Mouse (Mus musculus) heart, embryonic 11.5 days (tissue): ENCODE measurements around the gene Cacna1g. TPM values are rescaled to one million over a fixed set of nuclear protein-coding genes. Genes with fewer than 3 reads are reported as not detected.

Experiments
- ATAC-seq: fragments of 200-750 bp; cut with Nextera tagmentation; replicated peaks from 2 replicates; pipeline ENCODE4 v1.8.0; 2017; ENCODE audit warnings: moderate library complexity; ENCODE audit not compliant: insufficient number of reproducible peaks, low FRiP score, low TSS enrichment
- H3K27ac ChIP-seq: fragments of 300-500 bp; sonication (generic); 2 replicates; pipeline ENCODE4 v1.5.1; 2014; ENCODE audit warnings: mild to moderate bottlenecking, low read depth, low read length
- H3K27me3 ChIP-seq: fragments of 300-500 bp; sonication (generic); 2 replicates; pipeline ENCODE4 v1.6.1; 2014; ENCODE audit warnings: mild to moderate bottlenecking, low read length, mixed read lengths; ENCODE audit not compliant: control insufficient read depth, insufficient read depth
- H3K36me3 ChIP-seq: fragments of 300-500 bp; sonication (generic); 2 replicates; pipeline ENCODE4 v1.6.1; 2014; ENCODE audit warnings: mild to moderate bottlenecking, low read length, moderate library complexity, mixed read lengths; ENCODE audit not compliant: control insufficient read depth, insufficient read depth
- H3K4me1 ChIP-seq: fragments of 300-500 bp; sonication (generic); 2 replicates; pipeline ENCODE4 v1.6.1; 2014; ENCODE audit warnings: low read length; ENCODE audit not compliant: control insufficient read depth, insufficient read depth
- H3K4me2 ChIP-seq: fragments of 300-500 bp; sonication (generic); 2 replicates; pipeline ENCODE4 v1.6.1; 2014; ENCODE audit warnings: mild to moderate bottlenecking, moderate library complexity
- H3K4me3 ChIP-seq: fragments of 300-500 bp; sonication (generic); 2 replicates; pipeline ENCODE4 v1.5.1; 2014; ENCODE audit warnings: low read depth, low read length
- H3K9ac ChIP-seq: fragments of 300-500 bp; sonication (generic); 2 replicates; pipeline ENCODE4 v1.6.1; 2014; ENCODE audit warnings: mild to moderate bottlenecking, low read depth, low read length, moderate library complexity
- H3K9me3 ChIP-seq: fragments of 300-500 bp; sonication (generic); replicated peaks from 2 replicates; pipeline ENCODE4 v1.6.1; 2016; ENCODE audit warnings: low read length; ENCODE audit not compliant: control insufficient read depth
- WGBS: fragments of 180-500 bp; shearing (Covaris S2); extraction: QIAGEN DNeasy Blood & Tissue Kit; methylation state at CpG from one replicate; pipeline ENCODE4 v1.1.7; 2014; ENCODE audit not compliant: insufficient replicate concordance; 5-methylcytosine and 5-hydroxymethylcytosine counted together
- polyA plus RNA-seq: library from polyadenylated mRNA; unstranded; fragments of >200 nt; fragmentation: Nextera tagmentation; extraction: Ambion mirVana; gene quantifications from 2 replicates; pipeline ENCODE4 v1.2.1, GENCODE M21; 2014

Cacna1g gene
- polyA plus RNA-seq, 1 experiment from 2014 or later, result 4.3 TPM

DNA sequence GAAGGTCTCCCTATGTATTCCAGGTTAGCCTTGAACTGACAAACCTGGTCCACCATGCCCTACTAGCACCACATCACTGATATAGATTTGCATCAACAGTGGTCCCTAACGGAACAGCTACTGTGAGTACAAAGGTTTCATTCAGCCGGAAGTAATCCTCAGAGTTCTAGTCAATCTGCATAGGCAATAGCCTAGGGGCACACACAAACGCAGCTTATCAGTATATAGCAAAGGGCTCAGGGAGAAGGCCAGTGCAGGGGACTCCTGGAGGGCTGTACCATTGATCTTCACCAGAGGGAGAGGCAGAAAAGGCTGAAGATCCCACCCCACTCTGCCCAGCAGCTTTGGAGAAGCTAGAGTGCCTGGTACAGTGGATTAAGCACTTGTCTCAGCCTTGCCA is 27.0 kb downstream of the Cacna1g start:
- Histone ChIP-seq H3K36me3 (no peaks in the 10 kb centered on the region), H3K27ac (no peak overlapping the region), H3K9me3 (no peaks in the 10 kb centered on the region), H3K4me3 (no peak overlapping the region), H3K4me2 (no peak overlapping the region), H3K4me1 (peaks cover 24% of the 10 kb centered on the region), H3K9ac (no peak overlapping the region), H3K27me3 (peaks cover 3% of the 10 kb centered on the region)
- ATAC-seq, result no peak
- WGBS, result 32% methylated on average over 3 of the region's 3 CpGs

DNA sequence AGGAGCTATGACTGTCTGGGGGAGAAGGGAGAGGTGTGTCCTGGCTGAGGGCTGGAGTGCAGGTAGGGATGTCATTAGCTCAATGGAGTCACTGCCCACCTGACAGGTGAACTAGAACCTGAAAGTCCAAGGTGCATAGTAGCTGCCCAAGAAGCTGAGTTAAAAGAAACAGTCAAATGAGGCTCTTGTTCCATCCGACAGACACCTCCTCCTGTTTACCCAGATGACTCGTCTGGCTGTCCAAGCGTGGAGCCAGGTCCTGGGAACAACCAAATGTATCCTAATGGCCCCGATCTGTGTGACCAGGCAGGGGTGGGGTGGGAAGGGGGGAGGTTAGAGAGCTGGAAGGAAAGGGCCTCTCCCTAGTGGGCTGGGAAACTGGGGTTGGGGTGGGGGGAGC is 28.7 kb downstream of the Cacna1g start:
- H3K9me3 ChIP-seq, result no peaks in the 10 kb centered on the region
- H3K9ac ChIP-seq, result no peak overlapping the region
- H3K4me3 ChIP-seq, result no peak overlapping the region
- peaks cover 3% of the 10 kb centered on the region for H3K27me3 ChIP-seq
- peaks cover 22% of the 10 kb centered on the region for H3K4me1 ChIP-seq
- no peak overlapping the region for H3K27ac ChIP-seq
- no peaks in the 10 kb centered on the region for H3K36me3 ChIP-seq
- no peak for ATAC-seq
- 39% methylated on average over 4 of the region's 4 CpGs for WGBS
- H3K4me2 ChIP-seq, result no peak overlapping the region

DNA sequence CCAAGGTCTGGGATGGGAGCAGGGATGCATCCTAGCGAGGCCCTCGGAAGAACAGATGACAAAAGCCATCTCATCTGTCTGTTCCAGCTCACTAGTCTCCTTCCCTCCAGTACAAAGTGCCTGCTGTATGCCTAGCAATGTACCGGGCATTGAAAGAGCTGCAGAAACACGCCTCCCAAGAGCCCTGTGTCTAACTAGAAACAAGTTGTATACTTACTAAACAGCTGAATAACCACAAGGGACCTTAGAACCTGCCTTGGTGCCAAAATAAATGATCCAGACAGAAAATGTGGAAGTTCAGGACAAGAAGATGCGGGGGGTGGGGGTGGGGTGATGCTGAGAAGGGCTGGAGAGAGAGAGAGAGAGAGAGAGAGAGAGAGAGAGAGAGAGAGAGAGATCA is 29.2 kb downstream of the Cacna1g start:
- no peak overlapping the region for H3K4me2 ChIP-seq
- WGBS, result 64% methylated on average over 5 of the region's 5 CpGs
- no peak overlapping the region for H3K9ac ChIP-seq
- H3K27me3 ChIP-seq, result peaks cover 3% of the 10 kb centered on the region
- H3K4me3 ChIP-seq, result no peak overlapping the region
- H3K9me3 ChIP-seq, result no peaks in the 10 kb centered on the region
- H3K27ac ChIP-seq, result no peak overlapping the region
- H3K4me1 ChIP-seq, result peaks cover 17% of the 10 kb centered on the region
- ATAC-seq, result no peak
- no peaks in the 10 kb centered on the region for H3K36me3 ChIP-seq

DNA sequence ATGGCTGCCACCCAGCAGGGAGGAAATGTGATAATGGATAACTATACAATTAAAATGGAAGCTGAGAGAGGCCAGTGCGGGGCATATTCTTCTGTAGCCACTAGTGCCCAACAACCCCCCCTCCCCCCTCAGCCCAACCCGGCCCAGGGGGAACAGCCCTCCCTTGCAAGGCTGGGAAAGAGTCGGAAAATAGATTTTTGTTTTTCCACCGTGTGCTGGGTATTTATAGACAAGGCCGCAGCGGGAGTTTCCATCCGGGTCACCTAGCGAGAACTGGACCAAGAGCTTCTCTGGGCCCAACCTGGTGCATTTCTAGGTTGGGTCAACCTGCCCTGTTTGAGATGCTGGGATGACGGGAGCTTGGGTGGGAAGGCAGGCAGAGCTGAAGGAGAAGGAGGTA is 32.2 kb downstream of the Cacna1g start:
- Histone ChIP-seq H3K36me3 (no peaks in the 10 kb centered on the region), H3K27ac (peak overlapping the region; percentile 4; the same call in 1 of the 2 replicates), H3K27me3 (peaks cover 6% of the 10 kb centered on the region), H3K9me3 (no peaks in the 10 kb centered on the region), H3K4me2 (no peak overlapping the region), H3K4me3 (no peak overlapping the region), H3K4me1 (peaks cover 13% of the 10 kb centered on the region), H3K9ac (no peak overlapping the region)
- no peak for ATAC-seq
- WGBS, result 54% methylated on average over 9 of the region's 9 CpGs

DNA sequence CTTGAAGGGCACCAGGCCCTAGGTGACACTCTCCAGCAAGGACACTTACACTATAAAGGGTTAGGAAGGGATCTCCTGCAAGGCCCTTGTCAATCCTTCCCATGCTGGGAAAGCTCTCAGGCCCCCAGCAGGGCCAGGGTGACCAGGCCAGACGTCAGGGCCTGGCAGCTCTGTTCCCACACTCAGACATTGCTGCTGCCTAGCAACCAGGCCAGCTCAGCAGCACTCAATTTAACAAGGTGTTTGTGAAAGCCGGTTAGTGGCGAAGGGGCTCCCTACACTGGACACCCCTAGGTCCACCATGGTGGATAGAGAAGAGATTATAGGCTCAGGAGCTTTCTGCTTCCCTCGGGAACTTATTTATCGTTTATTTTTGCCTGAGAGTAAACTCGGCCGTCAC is 32.9 kb downstream of the Cacna1g start:
- Histone ChIP-seq H3K27ac (peak overlapping the region; percentile 4; the same call in 1 of the 2 replicates), H3K27me3 (peaks cover 6% of the 10 kb centered on the region), H3K4me3 (no peak overlapping the region), H3K4me1 (peaks cover 13% of the 10 kb centered on the region), H3K4me2 (no peak overlapping the region), H3K36me3 (no peaks in the 10 kb centered on the region), H3K9me3 (no peaks in the 10 kb centered on the region), H3K9ac (no peak overlapping the region)
- no peak for ATAC-seq
- WGBS, result 36% methylated on average over 7 of the region's 7 CpGs

DNA sequence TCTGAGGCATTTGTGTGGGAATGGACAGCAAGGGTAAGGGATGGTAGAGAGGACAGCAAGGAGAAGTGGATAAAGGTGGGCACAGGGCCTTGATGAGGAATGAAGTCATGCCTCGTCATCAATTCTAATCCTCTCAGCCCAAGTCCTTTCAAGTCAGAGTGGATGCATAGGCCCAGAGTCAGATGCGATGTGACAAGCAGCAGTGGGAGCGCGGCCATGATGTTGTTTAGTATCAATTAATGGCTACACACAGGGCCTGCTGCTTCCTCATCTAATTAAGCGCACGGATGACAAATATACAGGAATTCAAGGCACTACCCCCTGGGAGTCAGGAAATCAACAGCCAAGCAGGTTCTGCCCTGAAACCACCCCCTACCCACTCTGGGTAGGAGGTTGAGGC is 33.6 kb downstream of the Cacna1g start:
- Histone ChIP-seq H3K9ac (no peak overlapping the region), H3K4me2 (no peak overlapping the region), H3K27ac (no peak overlapping the region), H3K36me3 (no peaks in the 10 kb centered on the region), H3K27me3 (peaks cover 6% of the 10 kb centered on the region), H3K9me3 (no peaks in the 10 kb centered on the region), H3K4me3 (no peak overlapping the region), H3K4me1 (peaks cover 13% of the 10 kb centered on the region)
- no peak for ATAC-seq
- 91% methylated on average over 6 of the region's 6 CpGs for WGBS

DNA sequence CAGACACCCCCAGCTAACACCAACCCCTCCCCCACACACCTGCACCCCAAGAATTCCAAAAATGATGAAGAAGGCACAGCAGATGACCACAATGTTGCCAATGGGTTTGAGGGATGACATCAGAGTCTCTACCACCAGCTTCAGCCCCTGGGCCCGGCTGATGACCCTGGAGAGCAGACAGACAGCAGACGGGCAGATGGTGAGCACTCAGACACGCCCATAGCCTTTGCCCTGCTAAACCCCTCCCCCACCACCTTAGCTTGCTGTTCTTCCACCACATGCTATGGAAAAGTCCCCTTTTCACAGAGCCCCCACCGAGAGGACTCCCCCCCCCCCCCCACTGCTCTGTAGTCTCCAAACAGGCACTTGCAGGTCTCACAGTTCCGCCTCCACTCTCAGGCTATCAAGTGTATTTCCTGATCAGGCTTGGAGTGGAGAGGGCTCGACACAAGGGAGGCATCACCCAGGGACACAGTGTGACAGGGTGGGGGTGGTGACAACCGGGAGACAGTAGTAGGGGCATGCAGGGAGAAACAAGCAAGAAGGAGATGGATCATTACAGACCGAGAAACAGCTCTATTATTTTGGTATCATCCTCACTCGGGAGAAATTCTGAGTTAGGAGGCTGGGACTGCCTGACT is 44.9 kb downstream of the Cacna1g start:
- 9% methylated on average over 9 of the region's 9 CpGs for WGBS
- H3K9ac ChIP-seq, result no peak overlapping the region
- H3K4me1 ChIP-seq, result peaks cover 35% of the 10 kb centered on the region
- no peak overlapping the region for H3K4me3 ChIP-seq
- peak overlapping the region; percentile 27; the same call in 1 of the 2 replicates for H3K4me2 ChIP-seq
- peaks cover 41% of the 10 kb centered on the region for H3K27me3 ChIP-seq
- no peak for ATAC-seq
- H3K9me3 ChIP-seq, result no peaks in the 10 kb centered on the region
- no peaks in the 10 kb centered on the region for H3K36me3 ChIP-seq
- peak overlapping the region; percentile 15 for H3K27ac ChIP-seq

DNA sequence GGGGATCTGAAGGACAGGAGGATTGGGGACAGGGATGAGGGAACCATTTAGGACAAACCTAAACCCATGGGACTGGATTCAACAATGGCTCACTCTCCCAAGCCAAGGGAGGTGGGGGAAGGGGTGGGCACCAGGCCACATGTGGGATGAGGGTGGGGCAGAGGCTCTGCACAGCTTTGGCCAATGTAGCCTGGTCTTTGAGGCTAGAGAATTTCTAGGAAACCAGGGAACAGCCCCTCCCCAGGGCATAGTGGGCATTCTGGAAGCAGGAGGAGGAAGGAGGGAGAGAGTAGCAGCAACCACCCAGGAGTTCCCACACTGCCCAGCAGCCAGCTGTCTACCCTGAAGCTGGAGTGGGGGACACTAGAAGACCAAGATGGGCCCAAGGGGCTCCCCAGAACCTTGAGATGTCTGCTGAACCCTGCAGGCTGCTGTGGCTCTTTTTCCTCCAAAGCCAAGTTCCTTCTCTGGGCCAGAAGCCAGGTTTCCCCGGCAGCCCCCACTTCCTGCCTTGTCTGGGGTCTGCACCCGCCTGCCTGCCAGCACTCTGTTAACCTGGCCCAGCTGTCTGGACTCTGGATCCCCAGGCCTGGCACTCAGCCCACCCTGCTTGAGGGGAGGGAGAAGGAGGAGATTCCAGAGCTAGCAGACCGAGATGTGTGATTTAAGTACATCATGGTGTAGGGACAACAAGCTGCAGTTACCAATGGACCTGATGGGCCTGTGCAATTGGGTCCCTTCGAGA is 45.7 kb downstream of the Cacna1g start:
- H3K36me3 ChIP-seq, result no peaks in the 10 kb centered on the region
- H3K4me1 ChIP-seq, result peaks cover 30% of the 10 kb centered on the region
- WGBS, result 11% methylated on average over 4 of the region's 4 CpGs
- ATAC-seq, result peak; percentile 71
- peaks cover 41% of the 10 kb centered on the region for H3K27me3 ChIP-seq
- H3K4me2 ChIP-seq, result peak overlapping the region; percentile 27
- no peak overlapping the region; the same call in none of the 2 replicates for H3K27ac ChIP-seq
- H3K9ac ChIP-seq, result peak overlapping the region; percentile 12; the same call in 1 of the 2 replicates
- no peaks in the 10 kb centered on the region for H3K9me3 ChIP-seq
- H3K4me3 ChIP-seq, result no peak overlapping the region
